Mouse (Mus musculus): Measurements from ENCODE around the gene Gm11983. TPM values are rescaled to one million over a fixed set of nuclear protein-coding genes. Genes with fewer than 3 reads are reported as not detected.
"Not testable (repeated sequence)": the region's sequence is repeated elsewhere in the genome, so short reads cannot be mapped to it uniquely, and the experiment has no call there.

Gene Gm11983
- total RNA-seq, 1 experiment = not detected

- Histone ChIP-seq H3K9ac (ENCODE audit: insufficient read depth, low read depth, low read length, poor library complexity, severe bottlenecking) (no peak overlapping the region), H3K27ac (ENCODE audit: insufficient read depth, low read depth, low read length, poor library complexity, severe bottlenecking) (no peak overlapping the region), H3K4me3 (ENCODE audit: insufficient read depth in 1 of 2, low read depth in 1 of 2, low read length in 2 of 2, poor library complexity in 1 of 2, severe bottlenecking in 1 of 2) (no peak overlapping the region), H3K36me3 (ENCODE audit: control insufficient read depth, insufficient read depth, low read length, poor library complexity, severe bottlenecking) (no peaks in the 10 kb centered on the region; the same call in 1 of the 2 replicates), H3K9me3 (ENCODE audit: control insufficient read depth, insufficient read depth, low read depth, low read length) (peaks cover 6% of the 10 kb centered on the region; the same call in 1 of the 2 replicates), H3K4me1 (ENCODE audit: control insufficient read depth in 2 of 2, insufficient read depth in 2 of 2, low read length in 2 of 2, poor library complexity in 1 of 2) (0 out of 4 replicates have a peak, but pooled peaks cover 0 to 3% of the 10 kb centered on the region in 2 experiments)
- in situ Hi-C loops (cut with MboI; ENCODE audit: low sequenced_read_pairs in 2 of 2, unreplicated experiment in 2 of 2) = no loop called here
- DNase-seq (ENCODE audit: low read depth, low spot score) = no peak
- TF ChIP-seq ZNF384 (IDR thresholded peaks at IDR 0.05; ENCODE audit: low read depth, low read length) (no peak), CHD2 (IDR thresholded peaks at IDR 0.05; ENCODE audit: low read depth, low read length) (no peak), HCFC1 (IDR thresholded peaks at IDR 0.05; ENCODE audit: borderline replicate concordance, insufficient read depth, low read length) (no peak), MAFK (IDR thresholded peaks at IDR 0.05; ENCODE audit: insufficient read depth, low read depth, low read length) (no peak), ZC3H11A (IDR thresholded peaks at IDR 0.05; ENCODE audit: borderline replicate concordance, low read depth, low read length) (no peak)
These were observed 18.5 kb upstream of the Gm11983 start for GRCm38 (mm10) chr11:6855942-6856341.

- peak; percentile 20 for DNase-seq (ENCODE audit: low read depth, low spot score)
- H3K27ac ChIP-seq (ENCODE audit: insufficient read depth, low read depth, low read length, poor library complexity, severe bottlenecking) = peak overlapping the region; percentile 47; the same call in 1 of the 2 replicates
- H3K4me1 ChIP-seq (ENCODE audit: control insufficient read depth in 2 of 2, insufficient read depth in 2 of 2, low read length in 2 of 2, poor library complexity in 1 of 2); H3K36me3 ChIP-seq (ENCODE audit: control insufficient read depth, insufficient read depth, low read length, poor library complexity, severe bottlenecking); H3K9me3 ChIP-seq (ENCODE audit: control insufficient read depth, insufficient read depth, low read depth, low read length); H3K4me3 ChIP-seq (ENCODE audit: insufficient read depth in 1 of 2, low read depth in 1 of 2, low read length in 2 of 2, poor library complexity in 1 of 2, severe bottlenecking in 1 of 2); in situ Hi-C loops (cut with MboI; ENCODE audit: low sequenced_read_pairs in 2 of 2, unreplicated experiment in 2 of 2); H3K9ac ChIP-seq (ENCODE audit: insufficient read depth, low read depth, low read length, poor library complexity, severe bottlenecking): not testable (repeated sequence)
These were observed 15.9 kb upstream of the Gm11983 start for GRCm38 (mm10) chr11:6853366-6853765.

- H3K4me1 ChIP-seq (ENCODE audit: control insufficient read depth in 2 of 2, insufficient read depth in 2 of 2, low read length in 2 of 2, poor library complexity in 1 of 2) = no peaks in the 10 kb centered on the region
- TF ChIP-seq ZC3H11A (IDR thresholded peaks at IDR 0.05; ENCODE audit: borderline replicate concordance, low read depth, low read length) = no peak
- no peak for TF ChIP-seq MAFK (IDR thresholded peaks at IDR 0.05; ENCODE audit: insufficient read depth, low read depth, low read length)
- TF ChIP-seq HCFC1 (IDR thresholded peaks at IDR 0.05; ENCODE audit: borderline replicate concordance, insufficient read depth, low read length) = no peak
- TF ChIP-seq CHD2 (IDR thresholded peaks at IDR 0.05; ENCODE audit: low read depth, low read length) = no peak
- no peak for TF ChIP-seq ZNF384 (IDR thresholded peaks at IDR 0.05; ENCODE audit: low read depth, low read length)
These were observed 6.4 kb upstream of the Gm11983 start for GRCm38 (mm10) chr11:6843831-6844230.

GRCm38 (mm10) chr11:6842160-6842559 is 4.7 kb upstream of the Gm11983 start:
- Histone ChIP-seq H3K9ac (ENCODE audit: insufficient read depth, low read depth, low read length, poor library complexity, severe bottlenecking) (no peak overlapping the region), H3K27ac (ENCODE audit: insufficient read depth, low read depth, low read length, poor library complexity, severe bottlenecking) (no peak overlapping the region), H3K4me3 (ENCODE audit: insufficient read depth in 1 of 2, low read depth in 1 of 2, low read length in 2 of 2, poor library complexity in 1 of 2, severe bottlenecking in 1 of 2) (no peak overlapping the region), H3K9me3 (ENCODE audit: control insufficient read depth, insufficient read depth, low read depth, low read length) (peaks cover 4% of the 10 kb centered on the region; the same call in 1 of the 2 replicates), H3K4me1 (ENCODE audit: control insufficient read depth in 2 of 2, insufficient read depth in 2 of 2, low read length in 2 of 2, poor library complexity in 1 of 2) (no peaks in the 10 kb centered on the region), H3K36me3 (ENCODE audit: control insufficient read depth, insufficient read depth, low read length, poor library complexity, severe bottlenecking) (no peaks in the 10 kb centered on the region)
- no peak for TF ChIP-seq MAFK (IDR thresholded peaks at IDR 0.05; ENCODE audit: insufficient read depth, low read depth, low read length)
- TF ChIP-seq HCFC1 (IDR thresholded peaks at IDR 0.05; ENCODE audit: borderline replicate concordance, insufficient read depth, low read length) = no peak
- TF ChIP-seq ZNF384 (IDR thresholded peaks at IDR 0.05; ENCODE audit: low read depth, low read length) = no peak
- TF ChIP-seq ZC3H11A (IDR thresholded peaks at IDR 0.05; ENCODE audit: borderline replicate concordance, low read depth, low read length) = no peak
- TF ChIP-seq CHD2 (IDR thresholded peaks at IDR 0.05; ENCODE audit: low read depth, low read length) = no peak
- no peak for DNase-seq (ENCODE audit: low read depth, low spot score)
- in situ Hi-C loops (cut with MboI; ENCODE audit: low sequenced_read_pairs in 2 of 2, unreplicated experiment in 2 of 2) = no loop called here

More at GRCm38 (mm10) chr11:6843831-6844230, 6.4 kb upstream of the Gm11983 start:
- H3K9ac ChIP-seq (ENCODE audit: insufficient read depth, low read depth, low read length, poor library complexity, severe bottlenecking) = no peak overlapping the region
- in situ Hi-C loops (cut with MboI; ENCODE audit: low sequenced_read_pairs in 2 of 2, unreplicated experiment in 2 of 2) = no loop called here
- H3K36me3 ChIP-seq (ENCODE audit: control insufficient read depth, insufficient read depth, low read length, poor library complexity, severe bottlenecking) = no peaks in the 10 kb centered on the region
- no peak for DNase-seq (ENCODE audit: low read depth, low spot score)
- H3K27ac ChIP-seq (ENCODE audit: insufficient read depth, low read depth, low read length, poor library complexity, severe bottlenecking) = no peak overlapping the region
- H3K4me3 ChIP-seq (ENCODE audit: insufficient read depth in 1 of 2, low read depth in 1 of 2, low read length in 2 of 2, poor library complexity in 1 of 2, severe bottlenecking in 1 of 2) = no peak overlapping the region
- H3K9me3 ChIP-seq (ENCODE audit: control insufficient read depth, insufficient read depth, low read depth, low read length) = peaks cover 6% of the 10 kb centered on the region; the same call in 1 of the 2 replicates

DNA sequence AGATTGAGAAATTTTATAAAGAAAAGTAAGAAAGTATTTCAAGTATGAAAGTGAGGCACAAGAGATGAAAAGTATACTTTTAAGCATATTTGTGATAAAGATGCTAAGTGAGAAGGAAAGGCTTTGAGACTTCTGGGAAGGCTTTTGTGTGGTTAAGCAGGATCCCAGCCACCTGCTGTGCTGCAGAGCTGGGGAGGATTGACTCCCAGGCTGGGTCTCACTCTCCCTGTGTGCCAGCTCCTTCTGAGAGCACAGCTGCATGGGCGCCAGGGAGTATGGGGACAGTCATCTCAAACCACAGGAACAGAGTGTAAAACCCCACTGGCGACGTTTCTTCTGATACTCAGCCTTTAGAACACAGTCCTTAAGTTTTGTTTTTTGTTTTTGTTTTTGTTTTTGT is 3.3 kb upstream of the Gm11983 start:
- Histone ChIP-seq H3K27ac (ENCODE audit: insufficient read depth, low read depth, low read length, poor library complexity, severe bottlenecking) (no peak overlapping the region), H3K9me3 (ENCODE audit: control insufficient read depth, insufficient read depth, low read depth, low read length) (peaks cover under 1% of the 10 kb centered on the region; the same call in 1 of the 2 replicates), H3K9ac (ENCODE audit: insufficient read depth, low read depth, low read length, poor library complexity, severe bottlenecking) (no peak overlapping the region), H3K36me3 (ENCODE audit: control insufficient read depth, insufficient read depth, low read length, poor library complexity, severe bottlenecking) (no peaks in the 10 kb centered on the region), H3K4me3 (ENCODE audit: insufficient read depth in 1 of 2, low read depth in 1 of 2, low read length in 2 of 2, poor library complexity in 1 of 2, severe bottlenecking in 1 of 2) (no peak overlapping the region), H3K4me1 (ENCODE audit: control insufficient read depth in 2 of 2, insufficient read depth in 2 of 2, low read length in 2 of 2, poor library complexity in 1 of 2) (no peaks in the 10 kb centered on the region)
- peak; percentile 19 for DNase-seq (ENCODE audit: low read depth, low spot score)
- in situ Hi-C loops (cut with MboI; ENCODE audit: low sequenced_read_pairs in 2 of 2, unreplicated experiment in 2 of 2) = no loop called here
- TF ChIP-seq ZNF384 (IDR thresholded peaks at IDR 0.05; ENCODE audit: low read depth, low read length) = no peak
- TF ChIP-seq CHD2 (IDR thresholded peaks at IDR 0.05; ENCODE audit: low read depth, low read length) = no peak
- no peak for TF ChIP-seq MAFK (IDR thresholded peaks at IDR 0.05; ENCODE audit: insufficient read depth, low read depth, low read length)
- TF ChIP-seq HCFC1 (IDR thresholded peaks at IDR 0.05; ENCODE audit: borderline replicate concordance, insufficient read depth, low read length) = no peak
- TF ChIP-seq ZC3H11A (IDR thresholded peaks at IDR 0.05; ENCODE audit: borderline replicate concordance, low read depth, low read length) = no peak

All from ES-E14 (cell line).